Mouse (Mus musculus): Measurements from ENCODE around the gene Mfap5.
"Not testable (repeated sequence)": the region's sequence is repeated elsewhere in the genome, so short reads cannot be mapped to it uniquely, and the experiment has no call there.

The Mfap5 gene

GRCm38 (mm10) chr6:122505545-122505944, at the start of gene Mfap5:
Gene Mfap5, plus strand, starts transcription at chr6:122505845.
- no peak for DNase-seq (ENCODE audit: low spot score)

DNA sequence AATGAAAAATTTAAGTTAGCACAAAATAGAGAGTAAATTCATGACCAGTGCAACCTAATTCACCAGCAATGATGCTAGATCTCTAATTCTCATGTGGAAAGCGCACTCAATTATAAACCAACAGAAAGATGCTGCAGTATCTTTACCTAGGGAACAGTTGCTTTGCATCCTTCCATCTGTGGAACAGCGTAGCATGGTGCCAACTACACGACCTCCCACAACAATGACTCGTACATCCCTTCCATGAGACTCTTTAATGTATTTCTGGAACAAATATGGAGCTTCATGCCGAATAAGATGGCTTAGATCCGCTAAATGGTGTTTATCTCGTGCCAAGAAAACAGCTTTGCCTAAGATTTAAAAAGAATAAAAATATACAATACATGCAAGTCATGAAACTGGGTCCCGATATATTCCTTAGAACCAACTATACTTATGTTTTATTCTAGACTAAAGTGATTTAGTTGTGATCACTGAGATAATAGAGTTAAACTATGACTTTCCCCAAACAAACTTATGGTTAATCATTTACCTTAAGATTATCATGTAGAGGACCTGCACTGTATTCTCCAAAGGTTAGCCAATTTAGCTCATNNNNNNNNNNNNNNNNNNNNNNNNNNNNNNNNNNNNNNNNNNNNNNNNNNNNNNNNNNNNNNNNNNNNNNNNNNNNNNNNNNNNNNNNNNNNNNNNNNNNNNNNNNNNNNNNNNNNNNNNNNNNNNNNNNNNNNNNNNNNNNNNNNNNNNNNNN, 46.5 kb upstream of the Mfap5 start:
- no peak for DNase-seq (ENCODE audit: low spot score)

DNA sequence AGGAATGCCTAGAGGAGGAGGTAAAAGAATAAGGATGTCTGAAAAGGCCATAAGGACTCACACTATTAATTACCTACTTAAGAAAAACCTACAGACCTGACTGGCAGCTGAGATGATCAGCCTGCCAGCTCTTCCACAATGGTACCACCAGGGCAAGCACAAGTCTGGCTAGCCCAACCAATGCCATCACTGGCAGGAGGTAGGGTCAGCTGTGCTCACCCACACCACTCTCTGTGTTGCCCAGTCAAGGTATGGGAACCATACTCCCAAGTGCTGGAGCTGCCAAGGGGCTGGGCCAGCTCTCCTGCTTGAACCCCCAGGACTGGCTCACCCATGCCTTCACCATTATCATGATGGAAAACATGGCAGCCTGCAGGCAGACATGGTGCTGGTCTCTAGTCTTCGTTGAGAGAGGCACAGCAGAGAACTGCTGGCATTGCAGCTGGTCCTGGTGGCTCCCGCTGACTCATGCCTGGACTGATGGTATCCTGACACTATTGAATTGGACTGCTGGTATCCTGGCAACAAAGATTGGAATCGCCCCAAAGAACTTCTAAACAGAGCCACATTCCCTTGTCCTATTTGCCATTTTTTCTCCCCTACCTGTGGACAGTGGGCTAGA, 39.4 kb upstream of the Mfap5 start:
- no peak for DNase-seq (ENCODE audit: low spot score)

DNA sequence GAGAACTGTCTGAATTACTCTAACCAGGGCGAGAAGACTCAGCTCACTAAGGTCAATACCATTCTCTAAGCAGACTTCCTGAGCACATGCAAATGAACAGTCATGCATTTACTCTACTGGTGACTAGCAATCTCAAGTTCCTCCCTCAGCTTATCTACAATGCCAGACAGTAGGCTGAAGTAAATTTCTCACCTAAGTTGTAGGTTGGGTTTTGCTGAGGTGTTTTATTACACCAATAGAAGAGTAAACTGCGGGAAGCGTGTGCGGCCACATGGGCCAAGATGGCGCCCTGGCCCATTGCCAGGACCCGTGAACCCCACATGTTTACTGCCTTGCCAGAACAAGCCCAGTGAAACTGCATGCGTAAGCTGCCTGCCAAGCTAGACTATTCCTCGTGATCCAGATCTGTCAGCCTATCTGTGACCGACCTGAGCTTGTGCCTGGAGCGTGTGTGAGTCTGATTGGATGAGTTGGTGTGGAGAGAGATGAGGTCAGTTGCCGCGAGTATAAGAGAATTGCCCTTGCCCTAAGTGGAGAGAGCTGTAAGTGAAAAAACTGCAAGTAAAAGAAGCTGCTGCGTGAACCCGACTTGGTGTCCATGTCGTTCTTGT, 36.5 kb upstream of the Mfap5 start:
- no peak for DNase-seq (ENCODE audit: low spot score)

DNA sequence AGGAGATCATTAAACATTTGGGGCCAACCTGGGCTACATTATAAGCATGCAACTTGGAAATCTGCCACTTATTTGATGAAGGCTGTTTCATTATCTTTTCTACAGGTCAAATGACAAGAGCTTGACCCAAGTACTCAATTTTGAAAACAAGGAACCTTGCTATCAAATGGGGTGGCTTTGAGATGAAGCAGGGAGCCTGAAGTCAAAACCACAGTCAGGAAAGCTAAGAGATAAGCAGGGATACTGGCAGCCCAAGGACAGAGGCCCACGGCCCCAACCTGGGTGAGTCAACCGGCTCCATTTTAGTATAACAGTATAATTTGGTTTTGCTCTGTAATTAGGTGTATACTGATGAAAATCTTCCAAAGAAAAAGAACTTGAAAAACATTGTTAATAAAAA, 35.4 kb upstream of the Mfap5 start:
- DNase-seq (ENCODE audit: low spot score) = no peak

DNA sequence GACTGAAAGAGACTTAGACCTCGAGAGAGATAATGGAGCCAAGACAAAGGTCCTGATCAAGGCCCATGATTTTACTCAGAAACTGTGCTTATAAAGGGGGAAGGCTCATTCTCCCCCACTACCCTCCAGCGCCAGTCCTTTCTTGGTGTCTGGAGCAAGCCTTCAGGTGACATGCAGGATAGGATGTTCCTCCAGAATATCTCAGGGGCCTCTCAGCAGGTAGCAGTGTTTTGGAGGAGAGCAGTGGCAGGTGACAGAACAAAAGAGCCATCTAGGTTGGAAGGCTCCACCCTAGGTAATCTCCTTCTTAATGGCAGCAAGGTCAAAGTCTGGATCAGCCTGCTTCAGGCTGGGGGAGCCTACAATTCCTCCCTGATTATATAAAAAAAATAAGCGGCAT, 34.2 kb upstream of the Mfap5 start:
- DNase-seq (ENCODE audit: low spot score) = not testable (repeated sequence)

DNA sequence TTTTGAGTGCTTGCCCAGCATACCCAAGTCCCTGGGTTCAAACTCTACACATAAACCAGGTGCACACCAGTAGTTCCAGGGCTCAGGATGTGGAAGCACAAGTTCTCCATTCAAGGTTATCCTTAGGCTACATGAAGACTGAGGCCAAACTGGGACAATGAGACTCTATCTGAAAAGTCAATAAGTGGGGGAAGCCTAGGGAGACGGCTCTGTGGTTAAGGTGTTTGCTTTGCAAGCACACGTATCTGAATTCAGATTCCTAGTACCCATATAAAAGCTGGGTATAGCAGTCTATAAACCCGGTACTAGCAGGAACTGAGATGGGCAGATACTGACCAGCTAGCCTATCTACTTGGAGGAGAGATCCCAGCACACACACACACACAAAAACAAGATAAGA, 27.6 kb upstream of the Mfap5 start:
- DNase-seq (ENCODE audit: low spot score) = no peak

- DNase-seq (ENCODE audit: low spot score) = no peak
Measured at GRCm38 (mm10) chr6:122485401-122486296, 20.0 kb upstream of the Mfap5 start.

- no peak for DNase-seq (ENCODE audit: low spot score)
Measured at GRCm38 (mm10) chr6:122486297-122487117, 19.1 kb upstream of the Mfap5 start.

- DNase-seq (ENCODE audit: low spot score) = no peak
Measured at GRCm38 (mm10) chr6:122490929-122491512, 14.6 kb upstream of the Mfap5 start.

- DNase-seq (ENCODE audit: low spot score) = peak; percentile 13
Measured at GRCm38 (mm10) chr6:122491557-122491956, 14.1 kb upstream of the Mfap5 start.

DNA sequence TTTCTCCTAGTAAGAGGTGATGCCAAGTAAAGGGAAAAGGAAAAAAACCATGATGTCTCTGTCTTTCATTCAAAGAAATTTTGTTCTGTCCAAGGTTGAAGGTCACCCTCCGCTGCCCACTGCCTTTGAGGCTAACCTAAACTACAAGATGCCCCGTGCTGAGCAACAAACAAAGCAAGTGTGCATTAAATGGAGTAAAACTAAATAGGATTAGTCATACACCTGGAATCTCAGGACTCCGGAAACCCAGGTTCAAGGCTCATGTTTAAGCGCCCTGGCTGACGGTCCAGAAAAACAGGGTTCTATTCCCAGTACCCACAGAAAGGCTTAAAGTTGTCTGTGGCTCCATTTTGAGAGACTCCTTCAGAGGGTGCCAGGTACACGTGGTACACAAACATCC, 13.2 kb upstream of the Mfap5 start:
- no peak for DNase-seq (ENCODE audit: low spot score)

GRCm38 (mm10) chr6:122493799-122494472, 11.7 kb upstream of the Mfap5 start:
- no peak for DNase-seq (ENCODE audit: low spot score)

GRCm38 (mm10) chr6:122495082-122495881, 10.4 kb upstream of the Mfap5 start:
- DNase-seq (ENCODE audit: low spot score) = no peak

- no peak for DNase-seq (ENCODE audit: low spot score)
Measured at GRCm38 (mm10) chr6:122496501-122496900, 9.1 kb upstream of the Mfap5 start.

DNA sequence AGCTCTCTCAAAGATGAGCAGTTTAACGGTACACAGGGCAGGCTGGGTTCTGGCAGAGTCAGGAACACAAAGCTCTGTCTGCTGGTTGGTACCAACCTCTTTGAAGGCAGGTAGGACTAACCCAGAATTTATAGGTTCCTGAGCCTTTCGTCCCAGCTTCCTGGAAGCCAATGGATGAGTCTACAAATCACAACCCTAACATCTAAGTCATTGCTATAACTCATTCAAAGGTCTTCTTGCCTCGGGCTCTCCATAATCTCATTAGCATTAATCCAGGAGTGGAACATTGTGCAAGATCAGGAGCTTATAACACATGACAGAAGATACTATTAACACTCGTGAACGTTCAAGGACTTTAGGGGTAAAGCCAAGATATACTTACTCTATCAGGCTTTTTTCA, 7.0 kb upstream of the Mfap5 start, which contains the start of gene Rimklb:
Gene Rimklb (minus strand): TSS at position 101 of the 400 bp plus-strand sequence.
- DNase-seq (ENCODE audit: low spot score) = no peak

DNA sequence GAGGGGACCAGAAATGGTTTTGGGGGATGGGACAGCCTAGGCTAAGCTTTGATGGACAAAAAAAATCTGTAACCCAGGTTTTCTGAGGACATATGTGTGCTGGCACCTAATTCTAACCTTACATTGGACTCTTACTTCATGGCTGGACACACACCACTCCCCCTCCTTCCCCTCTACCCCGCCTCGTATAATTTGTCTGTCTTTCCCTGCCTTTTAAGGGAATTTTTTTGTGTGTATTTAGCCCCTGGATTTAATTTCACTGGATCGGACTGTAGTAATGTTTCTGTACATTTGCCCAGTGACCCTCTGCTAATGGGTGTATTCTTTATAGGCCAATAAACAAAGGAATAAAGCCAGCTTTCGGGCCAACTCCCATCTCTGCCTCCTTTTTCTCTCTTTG, 604 bp upstream of the Mfap5 start:
- no peak for DNase-seq (ENCODE audit: low spot score)

- DNase-seq (ENCODE audit: low spot score) = no peak
Measured at GRCm38 (mm10) chr6:122508494-122508893, 2.8 kb downstream of the Mfap5 start.
